Mouse (Mus musculus) thymus, adult 2 months (tissue): ENCODE data around the gene Ssx2ip.

Experiments
- CTCF ChIP-seq: fragments of 200-500 bp; IDR thresholded peaks from 2 replicates; pipeline ENCODE4 v1.5.1; 2012; ENCODE audit warnings: mild to moderate bottlenecking, control low read depth, low read length, moderate library complexity, borderline replicate concordance; ENCODE audit not compliant: control insufficient read depth, poor library complexity, insufficient read depth; ENCODE audit errors: extremely low read depth
- POLR2A ChIP-seq: fragments of 200-500 bp; IDR thresholded peaks from 2 replicates; pipeline ENCODE4 v1.6.1; 2012; ENCODE audit warnings: mild to moderate bottlenecking, low read length, control low read depth, moderate library complexity; ENCODE audit not compliant: control insufficient read depth, poor library complexity, insufficient read depth; ENCODE audit errors: extremely low read depth

DNA sequence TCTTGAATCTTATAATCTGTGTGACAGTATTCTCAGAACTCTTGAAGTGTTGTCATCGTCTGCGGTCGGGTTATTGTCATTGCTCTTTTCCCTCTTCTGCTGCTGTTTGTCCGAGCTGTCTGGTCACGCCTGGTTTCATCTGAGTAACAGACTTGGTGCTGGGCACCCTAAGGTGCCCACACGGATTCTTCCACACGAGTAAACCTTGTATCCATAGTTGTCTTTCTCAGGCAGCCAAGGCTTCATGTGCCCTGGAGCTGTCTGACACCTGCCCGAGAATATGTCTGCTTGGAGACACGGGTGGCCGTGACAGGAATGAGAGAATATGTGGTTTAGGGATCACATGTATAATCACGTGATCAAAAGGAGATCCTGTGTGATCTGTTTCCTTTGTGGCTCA lies 31.1 kb downstream of the Ssx2ip start:
- TF ChIP-seq CTCF, result no peak
- TF ChIP-seq POLR2A, result no peak
